Mouse (Mus musculus): ENCODE measurements around the gene Gnaq. TPM values are rescaled to one million over a fixed set of nuclear protein-coding genes. Genes with fewer than 3 reads are reported as not detected.

Gnaq gene
- total and polyA plus RNA-seq, 3 experiments, result 8.1 to 12.9 (median 8.2) TPM

GRCm38 (mm10) chr19:16132340-16132790 is 266 bp upstream of the Gnaq start:
- dilution Hi-C loops (cut with MboI; ENCODE audit: extremely low pct_ligation_motif_present, extremely low pct_unique_long_range_greater_than_20kb, low sequenced_read_pairs), result no loop called here
- H3K4me1 ChIP-seq (ENCODE audit: control insufficient read depth in 1 of 2, insufficient read depth in 2 of 2), result peaks cover 6 to 32% of the 10 kb centered on the region in 2 experiments
- peak overlapping the region; percentile 91 for H3K9ac ChIP-seq (ENCODE audit: insufficient read depth, low read depth)
- DNase-seq (ENCODE audit: extremely low read depth), result peak; percentile 82
- peaks cover 2% of the 10 kb centered on the region for H3K9me3 ChIP-seq (replicated peaks; ENCODE audit: low read length)
- H3K27ac ChIP-seq (ENCODE audit: insufficient read depth, low read depth), result no peak overlapping the region
- peaks cover 13% of the 10 kb centered on the region for H3K79me2 ChIP-seq (replicated peaks; ENCODE audit: control insufficient read depth, extremely low read depth, insufficient read depth, poor library complexity, severe bottlenecking)
- H3K4me3 ChIP-seq (replicated peaks in 1 of 3; ENCODE audit: low read depth in 2 of 3, low read length in 2 of 3, poor library complexity in 1 of 3), result peak overlapping the region; percentile 54 to 90 (median 76)
- peaks cover 0 to 3% of the 10 kb centered on the region in 2 experiments for H3K36me3 ChIP-seq (replicated peaks in 1 of 2; ENCODE audit: control insufficient read depth in 1 of 2, insufficient read depth in 1 of 2, low read length in 1 of 2)
- H3K27me3 ChIP-seq (replicated peaks), result no peaks in the 10 kb centered on the region
- in situ Hi-C loops (cut with MboI; ENCODE audit: low pct_ligation_motif_present, low pct_unique_long_range_greater_than_20kb, low sequenced_read_pairs), result loop anchor here (10.0 kb wide), 1 partner anchor 192 kb away; no protein-coding TSS in a partner anchor
- H3K4me2 ChIP-seq (ENCODE audit: insufficient read depth, low read depth, poor library complexity, severe bottlenecking), result peak overlapping the region; percentile 88; the same call in 1 of the 2 replicates
- TF ChIP-seq UBTF (IDR thresholded peaks at IDR 0.05; ENCODE audit: low read depth, low read length) (peak; percentile 97), SMC3 (IDR thresholded peaks at IDR 0.05; ENCODE audit: low read depth, low read length) (no peak), NELFE (IDR thresholded peaks at IDR 0.05; ENCODE audit: low read depth, low read length) (peak; percentile 74), ZC3H11A (IDR thresholded peaks at IDR 0.05; ENCODE audit: low read depth, low read length) (no peak), POLR2A (IDR thresholded peaks at IDR 0.05; ENCODE audit: low read depth, low read length) (peak; percentile 72), SIN3A (IDR thresholded peaks at IDR 0.05; ENCODE audit: low read length) (0 out of 2 replicates have a peak, but pooled peaks have one; percentile 24), EP300 (IDR thresholded peaks at IDR 0.05; ENCODE audit: low read length) (0 out of 2 replicates have a peak, but pooled peaks have one; percentile 1), TCF12 (IDR thresholded peaks at IDR 0.05; ENCODE audit: low read depth, low read length) (peak; percentile 76), NRF1 (IDR thresholded peaks at IDR 0.05; ENCODE audit: low read depth, low read length) (peak; percentile 31; the same call in 1 of the 2 replicates), PAX5 (IDR thresholded peaks at IDR 0.05; ENCODE audit: low read length) (no peak), ZMIZ1 (IDR thresholded peaks at IDR 0.05; ENCODE audit: low read depth, low read length) (peak; percentile 61; the same call in 1 of the 2 replicates), RCOR1 (conservative IDR thresholded peaks at IDR 0.05; ENCODE audit: low read depth, low read length) (no peak)

- H3K79me2 ChIP-seq (replicated peaks; ENCODE audit: control insufficient read depth, extremely low read depth, insufficient read depth, poor library complexity, severe bottlenecking), result peaks cover 13% of the 10 kb centered on the region
- TF ChIP-seq UBTF (IDR thresholded peaks at IDR 0.05; ENCODE audit: low read depth, low read length) (peak; percentile 77; the same call in 1 of the 2 replicates), NRF1 (IDR thresholded peaks at IDR 0.05; ENCODE audit: low read depth, low read length) (peak; percentile 46; the same call in 1 of the 2 replicates), JUND (conservative IDR thresholded peaks at IDR 0.05; ENCODE audit: low read depth, low read length) (no peak)
- dilution Hi-C loops (cut with MboI; ENCODE audit: extremely low pct_ligation_motif_present, extremely low pct_unique_long_range_greater_than_20kb, low sequenced_read_pairs) (no loop called here), in situ Hi-C loops (cut with MboI; ENCODE audit: low pct_ligation_motif_present, low pct_unique_long_range_greater_than_20kb, low sequenced_read_pairs) (loop anchor here (10.0 kb wide), 1 partner anchor 192 kb away; no protein-coding TSS in a partner anchor)
- peak; percentile 25 for DNase-seq (ENCODE audit: extremely low read depth)
- H3K27me3 ChIP-seq (replicated peaks), result no peaks in the 10 kb centered on the region
- peaks cover 0 to 3% of the 10 kb centered on the region in 2 experiments for H3K36me3 ChIP-seq (replicated peaks in 1 of 2; ENCODE audit: control insufficient read depth in 1 of 2, insufficient read depth in 1 of 2, low read length in 1 of 2)
- peak overlapping the region; percentile 90 for H3K9ac ChIP-seq (ENCODE audit: insufficient read depth, low read depth)
- peaks cover 2% of the 10 kb centered on the region for H3K9me3 ChIP-seq (replicated peaks; ENCODE audit: low read length)
- H3K4me3 ChIP-seq (replicated peaks in 1 of 3; ENCODE audit: low read depth in 2 of 3, low read length in 2 of 3, poor library complexity in 1 of 3), result peak overlapping the region; percentile 58 to 90 (median 76)
- H3K27ac ChIP-seq (ENCODE audit: insufficient read depth, low read depth), result peak overlapping the region; percentile 14; the same call in 1 of the 2 replicates
- peaks cover 6 to 37% of the 10 kb centered on the region in 2 experiments for H3K4me1 ChIP-seq (ENCODE audit: control insufficient read depth in 1 of 2, insufficient read depth in 2 of 2)
- H3K4me2 ChIP-seq (ENCODE audit: insufficient read depth, low read depth, poor library complexity, severe bottlenecking), result peak overlapping the region; percentile 38
Observed at GRCm38 (mm10) chr19:16132865-16133720, 462 bp downstream of the Gnaq start.

Data from CH12.LX (cell line).